Mouse (Mus musculus) limb, embryonic 12.5 days (tissue): ENCODE data around the gene Mink1. TPM values are rescaled to one million over a fixed set of nuclear protein-coding genes. Genes with fewer than 3 reads are reported as not detected.
"Not testable (repeated sequence)": the region's sequence is repeated elsewhere in the genome, so short reads cannot be mapped to it uniquely, and the experiment has no call there.

Experiments
- ATAC-seq: fragments of 200-750 bp; cut with Nextera tagmentation; 2 replicates; pipeline ENCODE4 v1.8.0; 2017; ENCODE audit warnings: low read depth, moderate TSS enrichment; ENCODE audit not compliant: insufficient number of reproducible peaks, insufficient read depth, low FRiP score, low TSS enrichment
- H3K27ac ChIP-seq: fragments of 300-500 bp; sonication (generic); 2 replicates; pipeline ENCODE4 v1.5.1; 2016; ENCODE audit warnings: mild to moderate bottlenecking, moderate library complexity
- H3K27me3 ChIP-seq: fragments of 300-500 bp; sonication (generic); 2 replicates; pipeline ENCODE4 v1.6.1; 2016; ENCODE audit warnings: mild to moderate bottlenecking, moderate library complexity
- H3K36me3 ChIP-seq: fragments of 300-500 bp; sonication (generic); 2 replicates; pipeline ENCODE4 v1.6.1; 2016; ENCODE audit warnings: mild to moderate bottlenecking, moderate library complexity
- H3K4me1 ChIP-seq: fragments of 300-500 bp; sonication (generic); replicated peaks from 2 replicates; pipeline ENCODE4 v1.6.1; 2016
- H3K4me2 ChIP-seq: fragments of 300-500 bp; sonication (generic); 2 replicates; pipeline ENCODE4 v1.6.1; 2016; ENCODE audit warnings: mild to moderate bottlenecking, moderate library complexity
- H3K4me3 ChIP-seq: fragments of 300-500 bp; sonication (generic); replicated peaks from 2 replicates; pipeline ENCODE4 v1.5.1; 2016; ENCODE audit warnings: mild to moderate bottlenecking
- H3K9ac ChIP-seq: fragments of 300-500 bp; sonication (generic); replicated peaks from 2 replicates; pipeline ENCODE4 v1.6.1; 2016; ENCODE audit warnings: mild to moderate bottlenecking, moderate library complexity
- H3K9me3 ChIP-seq: fragments of 300-500 bp; sonication (generic); 2 replicates; pipeline ENCODE4 v1.6.1; 2016; ENCODE audit warnings: mild to moderate bottlenecking, moderate library complexity
- WGBS: fragments of 180-500 bp; shearing (Covaris S2); methylation state at CpG from one replicate; pipeline ENCODE4 v1.1.7; 2016; 5-methylcytosine and 5-hydroxymethylcytosine counted together
- polyA plus RNA-seq: library from polyadenylated mRNA; unstranded; fragments of >200 nt; fragmentation: Nextera tagmentation; extraction: Ambion mirVana; gene quantifications from 2 replicates; pipeline ENCODE4 v1.2.1, GENCODE M21; 2016

Mink1 gene
- polyA plus RNA-seq: 17.6 and 18.4 TPM in 2 replicates

GRCm38 (mm10) chr11:70562287-70562994 is at the start of gene Mink1:
Gene Mink1 (plus strand): TSS chr11:70562881.
- WGBS: under 1% methylated on average over 53 of the region's 57 CpGs
- no peaks in the 10 kb centered on the region for H3K9me3 ChIP-seq
- H3K27me3 ChIP-seq: no peaks in the 10 kb centered on the region
- H3K4me1 ChIP-seq: peaks cover 43% of the 10 kb centered on the region
- ATAC-seq: peak; percentile 86
- H3K9ac ChIP-seq: peak within 1 kb of the TSS; percentile 84
- no peaks in the 10 kb centered on the region for H3K36me3 ChIP-seq
- peak within 1 kb of the TSS; percentile 93 for H3K27ac ChIP-seq
- peak within 1 kb of the TSS; percentile 85 for H3K4me2 ChIP-seq
- peak within 1 kb of the TSS; percentile 83 for H3K4me3 ChIP-seq

GRCm38 (mm10) chr11:70513520-70513919 is 49.2 kb upstream of the Mink1 start:
- H3K27ac ChIP-seq: no peak overlapping the region
- H3K9me3 ChIP-seq: no peaks in the 10 kb centered on the region
- peaks cover 4% of the 10 kb centered on the region; the same call in 1 of the 2 replicates for H3K4me1 ChIP-seq
- no peak overlapping the region for H3K4me2 ChIP-seq
- 63% methylated on average over 11 of the region's 11 CpGs for WGBS
- H3K27me3 ChIP-seq: peaks cover 8% of the 10 kb centered on the region; the same call in 1 of the 2 replicates
- no peak overlapping the region for H3K4me3 ChIP-seq
- no peak overlapping the region for H3K9ac ChIP-seq
- no peaks in the 10 kb centered on the region for H3K36me3 ChIP-seq
- no peak for ATAC-seq

- H3K36me3 ChIP-seq: no peaks in the 10 kb centered on the region
- H3K27me3 ChIP-seq: 0 out of 2 replicates have a peak, but pooled peaks cover 3% of the 10 kb centered on the region
- no peak within 1 kb of the TSS for H3K27ac ChIP-seq
- no peak within 1 kb of the TSS for H3K9ac ChIP-seq
- H3K4me1 ChIP-seq: peaks cover 4% of the 10 kb centered on the region; the same call in 1 of the 2 replicates
- no peaks in the 10 kb centered on the region for H3K9me3 ChIP-seq
- H3K4me2 ChIP-seq: no peak within 1 kb of the TSS
- H3K4me3 ChIP-seq: no peak within 1 kb of the TSS
- no peak for ATAC-seq
- WGBS: 90% methylated on average over 7 of the region's 7 CpGs
Measured at GRCm38 (mm10) chr11:70514288-70514687, 48.4 kb upstream of the Mink1 start, which contains the start of gene Vmo1. Gene Vmo1 (minus strand): TSS chr11:70514616.

- H3K27ac ChIP-seq: no peak overlapping the region
- no peak for ATAC-seq
- no peak overlapping the region for H3K4me2 ChIP-seq
- peaks cover 10% of the 10 kb centered on the region; the same call in 1 of the 2 replicates for H3K4me1 ChIP-seq
- no peaks in the 10 kb centered on the region for H3K36me3 ChIP-seq
- WGBS: 13% methylated on average over 2 of the region's 2 CpGs
- H3K4me3 ChIP-seq: no peak overlapping the region
- H3K27me3 ChIP-seq: peaks cover 11% of the 10 kb centered on the region
- no peaks in the 10 kb centered on the region for H3K9me3 ChIP-seq
- H3K9ac ChIP-seq: no peak overlapping the region
Measured at GRCm38 (mm10) chr11:70516352-70516751, 46.3 kb upstream of the Mink1 start.

- WGBS: 67% methylated on average over 1 of the region's 1 CpGs
- H3K9me3 ChIP-seq: no peaks in the 10 kb centered on the region
- H3K36me3 ChIP-seq: no peaks in the 10 kb centered on the region
- no peak overlapping the region for H3K4me2 ChIP-seq
- H3K4me3 ChIP-seq: no peak overlapping the region
- H3K27me3 ChIP-seq: peaks cover 11% of the 10 kb centered on the region
- H3K4me1 ChIP-seq: peaks cover 10% of the 10 kb centered on the region; the same call in 1 of the 2 replicates
- ATAC-seq: no peak
- no peak overlapping the region for H3K27ac ChIP-seq
- H3K9ac ChIP-seq: no peak overlapping the region
Measured at GRCm38 (mm10) chr11:70518436-70518835, 44.2 kb upstream of the Mink1 start.

- ATAC-seq: no peak
- peak within 1 kb of the TSS; percentile 63 for H3K9ac ChIP-seq
- peak within 1 kb of the TSS; percentile 31 for H3K4me3 ChIP-seq
- peak within 1 kb of the TSS; percentile 57 for H3K4me2 ChIP-seq
- WGBS: 88% methylated on average over 10 of the region's 10 CpGs
- peaks cover 11% of the 10 kb centered on the region for H3K27me3 ChIP-seq
- 0 out of 2 replicates have a peak within 1 kb of the TSS, but pooled peaks have one; percentile 70 for H3K27ac ChIP-seq
- H3K4me1 ChIP-seq: peaks cover 10% of the 10 kb centered on the region; the same call in 1 of the 2 replicates
- no peaks in the 10 kb centered on the region for H3K36me3 ChIP-seq
- no peaks in the 10 kb centered on the region for H3K9me3 ChIP-seq
Measured at GRCm38 (mm10) chr11:70518923-70519322, 43.8 kb upstream of the Mink1 start, which contains the start of gene Gltpd2. Gene Gltpd2 (plus strand): TSS chr11:70519196.

- Histone ChIP-seq H3K4me1 (peaks cover 10% of the 10 kb centered on the region; the same call in 1 of the 2 replicates), H3K27me3 (peaks cover 11% of the 10 kb centered on the region), H3K36me3 (no peaks in the 10 kb centered on the region), H3K4me3 (peak overlapping the region; percentile 31), H3K27ac (peak overlapping the region; percentile 70; the same call in 1 of the 2 replicates), H3K4me2 (peak overlapping the region; percentile 57), H3K9ac (peak overlapping the region; percentile 63), H3K9me3 (no peaks in the 10 kb centered on the region)
- 11% methylated on average over 41 of the region's 41 CpGs for WGBS
- 0 out of 2 replicates have a peak, but pooled peaks have one; percentile 33 for ATAC-seq
Measured at GRCm38 (mm10) chr11:70520178-70520769, 42.4 kb upstream of the Mink1 start.

GRCm38 (mm10) chr11:70523306-70523989 is 39.2 kb upstream of the Mink1 start:
- H3K4me3 ChIP-seq, ATAC-seq, H3K9me3 ChIP-seq, H3K9ac ChIP-seq, H3K27ac ChIP-seq, H3K4me2 ChIP-seq: not testable (repeated sequence)
- 88% methylated on average over 8 of the region's 8 CpGs for WGBS
- Histone ChIP-seq H3K27me3 (peaks cover 11% of the 10 kb centered on the region), H3K4me1 (peaks cover 18% of the 10 kb centered on the region), H3K36me3 (peaks cover 24% of the 10 kb centered on the region)

- ATAC-seq: peak; percentile 41
- peaks cover 32% of the 10 kb centered on the region for H3K36me3 ChIP-seq
- H3K9ac ChIP-seq: no peak overlapping the region
- H3K9me3 ChIP-seq: no peaks in the 10 kb centered on the region
- 7% methylated on average over 8 of the region's 8 CpGs for WGBS
- H3K27me3 ChIP-seq: peaks cover 9% of the 10 kb centered on the region
- H3K4me3 ChIP-seq: peak overlapping the region; percentile 71
- H3K4me2 ChIP-seq: peak overlapping the region; percentile 51
- peaks cover 15% of the 10 kb centered on the region for H3K4me1 ChIP-seq
- no peak overlapping the region for H3K27ac ChIP-seq
Measured at GRCm38 (mm10) chr11:70524782-70525181, 37.9 kb upstream of the Mink1 start.

- H3K9ac ChIP-seq: peak within 1 kb of the TSS; percentile 72
- peak within 1 kb of the TSS; percentile 71 for H3K4me3 ChIP-seq
- peak; percentile 94 for ATAC-seq
- peaks cover 11% of the 10 kb centered on the region for H3K4me1 ChIP-seq
- H3K9me3 ChIP-seq: no peaks in the 10 kb centered on the region
- H3K27ac ChIP-seq: peak within 1 kb of the TSS; percentile 41; the same call in 1 of the 2 replicates
- WGBS: under 1% methylated on average over 24 of the region's 26 CpGs
- peak within 1 kb of the TSS; percentile 76 for H3K4me2 ChIP-seq
- H3K36me3 ChIP-seq: peaks cover 32% of the 10 kb centered on the region
- H3K27me3 ChIP-seq: peaks cover 4% of the 10 kb centered on the region
Measured at GRCm38 (mm10) chr11:70525184-70525678, 37.5 kb upstream of the Mink1 start, which contains the start of gene Psmb6. Gene Psmb6 (plus strand): TSS chr11:70525367.
